Mouse (Mus musculus) myocyte (in vitro differentiated cells): ENCODE measurements around the gene Gm20388. TPM values are rescaled to one million over a fixed set of nuclear protein-coding genes. Genes with fewer than 3 reads are reported as not detected.
A peak's percentile ranks its signal among the peaks of the same experiment; 100 is the strongest.

Experiments
- H3K27me3 ChIP-seq: one replicate; pipeline ENCODE4 v1.6.1; 2011; ENCODE audit not compliant: control insufficient read depth, insufficient read depth, insufficient read length
- H3K36me3 ChIP-seq: one replicate; pipeline ENCODE4 v1.6.1; 2011; ENCODE audit not compliant: control insufficient read depth, insufficient read depth
- H3K4me2 ChIP-seq: one replicate; pipeline ENCODE4 v1.6.1; 2011; ENCODE audit warnings: low read depth, control low read depth
- H3K4me3 ChIP-seq: one replicate; pipeline ENCODE4 v1.5.1; 2011; ENCODE audit warnings: mild to moderate bottlenecking, control low read depth, moderate library complexity
- H3K79me2 ChIP-seq: one replicate; pipeline ENCODE4 v1.6.1; 2011; ENCODE audit not compliant: control insufficient read depth, insufficient read depth
- H3ac ChIP-seq: one replicate; pipeline ENCODE4 v1.6.1; 2011; ENCODE audit not compliant: control insufficient read depth, insufficient read length
- CEBPB ChIP-seq: IDR thresholded peaks from 2 replicates; pipeline ENCODE4 v1.6.1; 2011; ENCODE audit warnings: mild to moderate bottlenecking, moderate library complexity; ENCODE audit not compliant: poor library complexity, insufficient read depth, severe bottlenecking
- E2F4 ChIP-seq: IDR thresholded peaks from one replicate; pipeline ENCODE4 v1.6.1; 2011; ENCODE audit warnings: mild to moderate bottlenecking, control low read depth, moderate library complexity; ENCODE audit not compliant: insufficient read depth
- MAX ChIP-seq: IDR thresholded peaks from one replicate; pipeline ENCODE4 v1.6.1; 2011; ENCODE audit warnings: low read depth, mild to moderate bottlenecking, control low read depth
- MYOD1 ChIP-seq, 3 experiments: IDR thresholded peaks; one replicate each; pipeline ENCODE4 v1.6.1; 2011; ENCODE audit warnings: control low read depth in 2 of 3, low read depth in 2 of 3, mild to moderate bottlenecking in 2 of 3, moderate library complexity in 1 of 3; ENCODE audit not compliant: insufficient read length in 2 of 3, control insufficient read depth in 1 of 3
- MYOG ChIP-seq, 3 experiments: IDR thresholded peaks; one replicate each; pipeline ENCODE4 v1.6.1; 2011; ENCODE audit warnings: control low read depth in 2 of 3, low read depth in 2 of 3, mild to moderate bottlenecking in 2 of 3; ENCODE audit not compliant: insufficient read length in 2 of 3, control insufficient read depth in 1 of 3, insufficient read depth in 1 of 3
- POLR2A ChIP-seq: IDR thresholded peaks from one replicate; pipeline ENCODE4 v1.6.1; 2011; ENCODE audit warnings: low read depth, mild to moderate bottlenecking, control low read depth, moderate library complexity; ENCODE audit not compliant: insufficient read length
- POLR2AphosphoS2 ChIP-seq: IDR thresholded peaks from one replicate; pipeline ENCODE4 v1.6.1; 2011; ENCODE audit warnings: low read depth, control low read depth; ENCODE audit not compliant: insufficient read length
- REST ChIP-seq: IDR thresholded peaks from one replicate; pipeline ENCODE4 v1.6.1; 2011; ENCODE audit warnings: mild to moderate bottlenecking, control low read depth, moderate library complexity; ENCODE audit not compliant: insufficient read depth, insufficient read length
- SRF ChIP-seq: IDR thresholded peaks from one replicate; pipeline ENCODE4 v1.6.1; 2011; ENCODE audit warnings: low read depth; ENCODE audit not compliant: control insufficient read depth, insufficient read length
- TCF12 ChIP-seq: IDR thresholded peaks from one replicate; pipeline ENCODE4 v1.6.1; 2011; ENCODE audit warnings: mild to moderate bottlenecking, control low read depth; ENCODE audit not compliant: poor library complexity, insufficient read depth, severe bottlenecking
- TCF3 ChIP-seq: IDR thresholded peaks from one replicate; pipeline ENCODE4 v1.6.1; 2011; ENCODE audit warnings: low read depth, control low read depth; ENCODE audit not compliant: insufficient read length
- USF1 ChIP-seq: IDR thresholded peaks from one replicate; pipeline ENCODE4 v1.6.1; 2011; ENCODE audit warnings: low read depth, mild to moderate bottlenecking, control low read depth, moderate library complexity
- polyA plus RNA-seq: library from polyadenylated mRNA; unstranded; fragments of >200 nt; fragmentation: generic; extraction: Trizol; gene quantifications from one replicate; pipeline ENCODE4 v1.2.1, GENCODE M21; 2012; ENCODE audit warnings: missing spikeins

Gene Gm20388
- polyA plus RNA-seq, 1 experiment, result 15.3 TPM

DNA sequence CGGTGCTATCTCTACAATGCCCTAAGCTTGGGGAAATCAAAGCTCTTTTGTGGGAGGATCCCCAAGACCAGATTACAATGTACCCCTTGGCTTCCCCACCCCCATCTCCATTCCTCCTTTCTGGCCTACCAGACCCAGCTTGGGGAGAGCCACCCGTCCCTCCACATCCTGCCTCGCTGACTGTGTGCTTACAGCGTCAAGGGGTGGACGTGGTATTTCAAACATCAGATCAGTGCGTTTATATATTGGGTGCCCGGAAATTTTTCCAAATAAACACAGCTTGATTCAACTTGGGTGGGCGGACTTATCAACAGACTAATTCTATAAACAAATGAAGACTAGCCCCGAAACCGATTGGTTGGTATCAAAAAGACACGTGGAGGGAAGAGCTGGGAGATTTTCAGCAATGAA, 1216.7 kb downstream of the Gm20388 start:
- H3K4me2 ChIP-seq, result peak overlapping the region; percentile 30
- no peak overlapping the region for H3K4me3 ChIP-seq
- no peak for TF ChIP-seq TCF12
- TF ChIP-seq TCF3, result no peak
- no peak for TF ChIP-seq E2F4
- no peak for TF ChIP-seq POLR2A
- TF ChIP-seq REST, result no peak
- TF ChIP-seq MAX, result no peak
- no peak for TF ChIP-seq SRF
- TF ChIP-seq CEBPB, result no peak
- TF ChIP-seq MYOG (IDR thresholded peaks at IDR 0.05; ENCODE audit: control insufficient read depth in 1 of 3, insufficient read depth in 1 of 3, insufficient read length in 2 of 3, low read depth in 2 of 3), result no peak
- no peak for TF ChIP-seq USF1
- no peak for TF ChIP-seq POLR2AphosphoS2
- TF ChIP-seq MYOD1 (IDR thresholded peaks at IDR 0.05; ENCODE audit: control insufficient read depth in 1 of 3, insufficient read length in 2 of 3, low read depth in 2 of 3), result no peak
- no peaks in the 10 kb centered on the region for H3K36me3 ChIP-seq
- H3K27me3 ChIP-seq, result no peaks in the 10 kb centered on the region
- H3ac ChIP-seq, result no peak overlapping the region
- no peaks in the 10 kb centered on the region for H3K79me2 ChIP-seq

DNA sequence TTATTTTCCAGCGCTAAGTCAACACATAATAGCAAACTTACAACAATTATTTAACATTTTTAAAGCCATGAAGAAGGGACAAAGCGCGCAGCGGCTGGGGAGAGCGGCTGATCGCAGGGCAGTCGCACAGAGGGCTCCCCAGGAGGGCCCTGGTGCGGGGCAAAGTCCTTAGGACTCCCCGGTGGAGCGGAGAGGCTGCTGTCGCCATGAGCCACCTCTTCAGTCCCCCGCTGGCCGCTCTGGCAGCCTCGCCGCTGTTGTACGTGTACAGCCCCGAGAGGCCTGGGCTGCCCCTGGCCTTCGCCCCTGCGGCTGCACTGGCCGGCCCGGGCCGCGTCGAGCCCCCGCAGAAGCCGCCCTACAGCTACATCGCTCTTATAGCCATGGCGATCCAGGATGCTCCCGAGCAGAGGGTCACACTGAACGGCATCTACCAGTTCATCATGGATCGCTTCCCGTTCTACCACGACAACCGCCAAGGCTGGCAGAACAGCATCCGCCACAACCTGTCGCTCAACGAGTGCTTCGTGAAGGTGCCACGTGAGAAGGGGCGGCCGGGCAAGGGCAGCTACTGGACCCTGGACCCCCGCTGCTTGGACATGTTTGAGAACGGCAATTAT, 1217.2 kb downstream of the Gm20388 start, which contains the start of gene Foxl1:
Gene Foxl1, plus strand, starts transcription at position 185 of the 620 bp plus-strand sequence.
- Histone ChIP-seq H3K27me3 (no peaks in the 10 kb centered on the region), H3K4me3 (peak within 1 kb of the TSS; percentile 35), H3K36me3 (no peaks in the 10 kb centered on the region), H3K79me2 (no peaks in the 10 kb centered on the region), H3ac (no peak within 1 kb of the TSS), H3K4me2 (peak within 1 kb of the TSS; percentile 30)
- no peak for TF ChIP-seq SRF
- TF ChIP-seq CEBPB, result no peak
- TF ChIP-seq TCF12, result no peak
- TF ChIP-seq E2F4, result no peak
- no peak for TF ChIP-seq TCF3
- no peak for TF ChIP-seq MYOG (IDR thresholded peaks at IDR 0.05; ENCODE audit: control insufficient read depth in 1 of 3, insufficient read depth in 1 of 3, insufficient read length in 2 of 3, low read depth in 2 of 3)
- TF ChIP-seq USF1, result no peak
- TF ChIP-seq MYOD1 (IDR thresholded peaks at IDR 0.05; ENCODE audit: control insufficient read depth in 1 of 3, insufficient read length in 2 of 3, low read depth in 2 of 3), result no peak
- no peak for TF ChIP-seq POLR2A
- TF ChIP-seq MAX, result no peak
- no peak for TF ChIP-seq POLR2AphosphoS2
- TF ChIP-seq REST, result no peak

DNA sequence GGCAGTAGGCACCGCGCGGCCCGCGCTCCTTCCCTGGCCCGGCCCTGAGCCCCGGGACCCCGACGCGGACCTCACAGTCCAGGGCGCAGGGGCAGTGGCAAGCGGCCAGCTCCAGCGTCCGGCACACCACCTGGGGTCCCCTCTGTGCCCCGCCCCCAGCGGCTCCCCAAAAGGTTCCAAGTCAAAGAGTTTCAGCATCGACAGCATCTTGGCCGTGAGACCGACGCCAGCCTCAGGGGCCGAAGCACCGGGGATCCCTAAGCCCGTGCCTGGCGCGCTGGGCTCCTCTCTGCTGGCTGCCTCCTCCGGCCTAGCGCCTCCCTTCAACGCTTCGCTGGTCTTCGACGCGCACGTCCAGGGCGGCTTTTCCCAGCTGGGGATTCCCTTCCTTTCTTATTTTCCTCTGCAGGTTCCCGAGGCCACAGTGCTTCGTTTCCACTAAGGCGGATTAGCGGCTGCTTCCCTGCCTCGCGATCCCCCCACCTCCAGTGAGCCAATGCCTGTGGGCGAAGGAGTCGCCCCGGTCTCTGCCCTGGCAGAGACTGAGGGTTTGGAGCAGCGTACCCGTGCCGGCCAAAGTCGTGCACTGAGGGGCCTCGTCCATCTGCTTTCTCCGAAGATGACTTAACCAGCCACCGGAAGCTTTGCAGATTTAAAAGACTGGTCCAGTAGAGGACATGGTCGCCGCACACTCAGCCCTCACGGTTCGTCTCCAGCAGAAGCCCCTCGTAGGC, 1218.1 kb downstream of the Gm20388 start:
- Histone ChIP-seq H3K36me3 (no peaks in the 10 kb centered on the region), H3K79me2 (no peaks in the 10 kb centered on the region), H3K4me3 (no peak overlapping the region), H3ac (no peak overlapping the region), H3K4me2 (no peak overlapping the region), H3K27me3 (no peaks in the 10 kb centered on the region)
- TF ChIP-seq MYOG (IDR thresholded peaks at IDR 0.05; ENCODE audit: control insufficient read depth in 1 of 3, insufficient read depth in 1 of 3, insufficient read length in 2 of 3, low read depth in 2 of 3) (no peak), MYOD1 (IDR thresholded peaks at IDR 0.05; ENCODE audit: control insufficient read depth in 1 of 3, insufficient read length in 2 of 3, low read depth in 2 of 3) (no peak), POLR2AphosphoS2 (no peak), CEBPB (no peak), USF1 (no peak), MAX (no peak), TCF12 (no peak), E2F4 (no peak), TCF3 (no peak), SRF (no peak), REST (no peak), POLR2A (no peak)

DNA sequence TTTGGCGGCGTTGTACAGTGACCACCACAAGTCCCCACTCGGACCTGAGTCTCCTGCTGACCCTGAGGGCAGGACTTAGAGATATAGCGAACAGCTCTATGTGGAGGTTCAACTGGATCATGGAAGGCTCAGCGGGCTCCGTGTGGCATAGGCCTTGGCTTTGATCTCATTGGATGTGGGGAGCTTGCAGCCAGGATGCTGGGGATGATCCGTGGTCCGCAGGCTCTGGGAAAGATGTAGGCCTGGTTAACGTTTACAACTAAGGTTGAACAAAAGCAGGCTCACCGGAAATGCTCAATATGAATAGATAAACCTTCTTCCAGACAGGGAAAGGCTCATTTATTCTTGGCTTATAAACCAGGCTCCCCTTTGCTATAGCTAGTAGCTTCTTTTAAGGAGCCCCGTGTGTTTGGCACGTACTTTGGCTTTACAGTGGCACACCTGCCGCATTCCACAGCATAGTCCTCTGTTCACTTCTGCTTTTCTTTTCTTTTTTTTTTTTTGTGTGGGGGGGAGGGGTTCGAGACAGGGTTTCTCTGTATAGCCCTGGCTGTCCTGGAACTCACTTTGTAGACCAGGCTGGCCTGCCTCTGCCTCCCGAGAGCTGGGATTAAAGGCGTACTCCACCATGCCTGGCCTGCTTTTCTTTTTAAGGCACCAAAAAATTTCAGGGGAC, 1218.8 kb downstream of the Gm20388 start:
- TF ChIP-seq TCF12, result no peak
- no peak for TF ChIP-seq MYOG (IDR thresholded peaks at IDR 0.05; ENCODE audit: control insufficient read depth in 1 of 3, insufficient read depth in 1 of 3, insufficient read length in 2 of 3, low read depth in 2 of 3)
- Histone ChIP-seq H3ac (no peak overlapping the region), H3K4me3 (no peak overlapping the region), H3K36me3 (no peaks in the 10 kb centered on the region), H3K4me2 (no peak overlapping the region), H3K79me2 (no peaks in the 10 kb centered on the region), H3K27me3 (no peaks in the 10 kb centered on the region)

DNA sequence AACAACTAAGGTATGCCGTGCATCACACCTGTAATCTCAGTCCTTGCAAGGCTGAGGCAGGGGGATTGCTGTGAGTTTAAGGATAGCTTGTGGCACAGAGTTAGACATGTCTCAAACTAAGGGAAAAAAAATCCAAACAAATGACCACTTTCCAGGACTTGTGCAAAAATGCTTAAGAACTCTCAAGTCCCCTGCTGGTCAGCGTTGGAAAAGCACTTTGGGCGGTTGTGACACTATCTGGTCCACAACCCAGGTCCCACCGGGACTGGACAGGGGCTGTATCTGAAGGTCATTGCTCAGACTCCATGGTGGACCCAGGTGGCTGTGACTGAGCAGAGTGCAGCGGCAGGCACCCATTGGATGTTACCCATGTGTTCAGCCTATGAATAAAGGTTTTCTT, 1219.9 kb downstream of the Gm20388 start:
- no peaks in the 10 kb centered on the region for H3K27me3 ChIP-seq
- no peak overlapping the region for H3ac ChIP-seq
- no peaks in the 10 kb centered on the region for H3K79me2 ChIP-seq
- H3K36me3 ChIP-seq, result no peaks in the 10 kb centered on the region
- no peak overlapping the region for H3K4me2 ChIP-seq
- TF ChIP-seq TCF12 (no peak), CEBPB (no peak)
- no peak overlapping the region for H3K4me3 ChIP-seq
